Mouse (Mus musculus): ENCODE measurements around the gene Dst.
"Not testable (repeated sequence)": the region's sequence is repeated elsewhere in the genome, so short reads cannot be mapped to it uniquely, and the experiment has no call there.

The Dst gene

DNA sequence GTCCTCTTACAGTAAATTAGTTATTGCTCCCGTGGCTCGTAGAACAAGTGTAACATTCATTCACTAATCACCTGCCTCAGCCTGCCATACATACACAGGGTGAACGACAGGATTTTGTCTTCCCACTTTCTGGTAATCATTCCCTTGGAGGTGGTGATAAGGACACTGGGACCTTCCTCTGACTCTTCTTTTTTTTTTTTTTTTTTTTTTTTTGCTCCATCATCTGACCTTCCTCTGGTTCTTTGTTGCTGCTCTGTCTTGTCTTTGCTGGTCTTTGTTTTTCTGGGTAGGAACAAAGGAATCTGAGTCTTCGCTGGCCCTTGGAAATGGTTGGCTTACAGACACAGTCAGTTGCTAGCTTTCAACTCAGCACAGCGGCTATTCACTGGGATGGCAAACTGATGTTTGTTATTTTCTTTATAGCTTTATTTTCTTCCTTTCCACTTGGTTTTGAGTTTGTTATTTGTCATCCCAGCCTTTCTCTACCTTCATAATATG is 157.6 kb downstream of the Dst start:
- DNase-seq (ENCODE audit: low read depth) = no peak

DNA sequence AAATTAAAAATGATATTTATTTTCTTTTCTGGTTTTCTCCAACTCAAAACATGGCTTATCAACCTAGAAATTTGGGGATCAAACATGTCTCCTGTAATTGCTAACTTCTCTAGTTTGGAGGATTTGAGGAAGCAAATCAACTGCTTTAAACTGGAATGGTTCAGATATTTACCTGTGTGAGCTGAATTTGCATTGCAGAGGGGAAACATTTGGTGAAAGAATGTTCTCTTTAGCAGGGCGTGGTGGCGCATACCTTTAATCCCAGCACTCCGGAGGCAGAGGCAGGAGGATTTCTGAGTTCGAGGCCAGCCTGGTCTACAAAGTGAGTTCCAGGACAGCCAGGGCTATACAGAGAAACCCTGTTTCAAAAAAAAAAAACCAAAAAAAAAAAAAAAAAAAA is 158.4 kb downstream of the Dst start:
- DNase-seq (ENCODE audit: low read depth) = not testable (repeated sequence)

DNA sequence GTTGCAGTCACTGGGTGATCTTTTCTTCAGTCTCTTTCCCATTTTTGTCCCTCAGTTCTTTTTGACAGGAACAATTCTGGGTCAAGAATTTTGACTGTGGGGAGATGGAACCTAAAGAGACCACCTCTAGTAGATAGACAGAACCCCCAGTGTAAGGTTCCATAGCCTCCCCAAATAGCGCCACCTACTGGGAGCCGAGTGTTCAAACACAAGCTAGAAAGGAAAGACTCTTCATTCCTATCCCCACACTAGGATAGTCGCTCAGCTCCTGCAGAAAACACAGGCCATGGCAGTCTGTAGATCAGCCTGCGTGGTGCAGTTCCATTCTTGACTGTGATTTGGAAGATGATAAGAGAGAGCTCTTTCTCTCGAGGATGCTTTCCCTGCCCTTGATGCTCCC is 160.3 kb downstream of the Dst start:
- DNase-seq (ENCODE audit: low read depth) = no peak

DNA sequence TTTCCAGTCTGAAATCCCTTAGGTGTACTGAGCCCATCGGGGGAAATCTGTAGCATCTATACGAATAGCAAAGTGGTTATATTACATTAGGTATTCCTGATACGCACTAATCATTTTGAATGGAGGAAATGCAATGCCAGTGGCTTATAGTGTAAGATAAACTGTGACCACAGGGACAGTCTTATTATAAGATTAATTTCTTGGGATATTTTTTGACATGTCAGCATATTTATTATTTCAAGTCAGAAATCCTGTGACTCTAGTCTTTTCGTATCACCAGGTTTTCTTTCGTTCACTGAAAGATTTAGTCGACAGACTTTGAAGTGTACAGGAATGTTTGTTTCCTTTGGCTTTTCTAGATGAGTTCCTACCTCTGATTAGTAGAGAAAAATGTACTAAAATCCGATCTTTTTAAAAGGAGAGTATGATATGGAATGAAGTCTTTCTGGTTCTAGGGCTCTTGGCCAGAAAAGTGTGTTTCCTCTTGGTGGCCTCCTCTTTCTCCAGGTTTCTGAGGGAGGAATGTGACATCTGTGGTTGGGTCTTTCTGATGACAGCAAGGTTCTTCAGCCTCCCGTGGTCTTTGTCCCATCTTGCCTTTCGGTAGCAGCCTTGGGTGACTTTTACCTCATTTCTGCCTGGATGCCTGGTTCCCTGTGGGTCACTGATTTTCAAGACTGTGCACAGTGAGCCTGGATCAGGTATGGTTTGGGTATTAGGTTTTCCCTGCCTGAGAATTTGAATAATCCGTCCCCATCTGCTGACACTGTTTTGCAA is 161.7 kb downstream of the Dst start:
- no peak for DNase-seq (ENCODE audit: low read depth)

DNA sequence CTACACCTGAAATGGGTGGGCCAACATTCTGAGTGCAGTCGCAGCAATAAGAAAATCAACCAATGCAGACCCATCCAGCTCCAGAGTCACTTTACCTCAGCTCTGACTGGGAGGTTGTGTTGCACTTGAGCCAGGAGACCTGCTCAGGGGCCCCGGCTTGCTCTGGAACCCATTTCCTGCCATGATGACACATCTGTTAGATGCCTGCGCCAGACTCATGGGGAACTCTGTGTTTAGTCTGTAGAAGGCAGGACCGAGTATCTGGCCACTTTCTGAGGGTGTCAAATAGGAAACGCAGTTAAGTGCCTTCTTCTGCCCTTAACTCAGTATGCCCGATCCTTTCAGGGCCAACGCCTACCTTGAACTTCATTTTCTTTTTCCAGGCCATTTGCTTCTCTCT is 162.4 kb downstream of the Dst start:
- no peak for DNase-seq (ENCODE audit: low read depth)

DNA sequence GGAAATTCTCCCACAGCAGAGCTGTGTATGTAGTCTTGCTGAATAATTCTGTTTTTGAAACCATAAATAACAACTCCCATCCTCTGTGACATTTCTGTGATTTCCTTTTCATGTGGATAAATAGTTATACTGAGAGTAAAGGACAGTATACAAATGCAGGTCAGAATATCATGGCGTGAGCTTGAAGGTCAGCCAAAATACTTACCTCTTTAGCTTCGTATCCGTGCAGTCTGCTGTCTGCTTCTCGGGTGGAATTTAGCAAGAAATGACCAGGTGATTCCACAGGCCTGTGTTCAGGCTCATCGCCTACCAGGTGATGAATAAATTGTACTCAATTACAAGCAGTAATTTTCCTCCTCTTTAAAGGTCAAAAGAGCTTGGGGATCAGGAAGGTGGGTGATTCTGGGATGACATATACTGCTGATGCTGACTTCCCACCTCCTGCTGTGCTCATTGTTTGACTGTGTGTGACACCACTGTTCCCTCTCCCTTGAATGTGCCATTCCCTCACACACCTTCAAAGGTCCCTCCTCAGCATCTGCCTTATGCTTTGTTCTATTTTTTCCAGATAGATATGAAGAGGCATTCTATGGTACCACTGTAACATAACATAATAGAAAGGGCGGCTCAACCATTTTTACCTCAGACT is 163.1 kb downstream of the Dst start:
- no peak for DNase-seq (ENCODE audit: low read depth)

DNA sequence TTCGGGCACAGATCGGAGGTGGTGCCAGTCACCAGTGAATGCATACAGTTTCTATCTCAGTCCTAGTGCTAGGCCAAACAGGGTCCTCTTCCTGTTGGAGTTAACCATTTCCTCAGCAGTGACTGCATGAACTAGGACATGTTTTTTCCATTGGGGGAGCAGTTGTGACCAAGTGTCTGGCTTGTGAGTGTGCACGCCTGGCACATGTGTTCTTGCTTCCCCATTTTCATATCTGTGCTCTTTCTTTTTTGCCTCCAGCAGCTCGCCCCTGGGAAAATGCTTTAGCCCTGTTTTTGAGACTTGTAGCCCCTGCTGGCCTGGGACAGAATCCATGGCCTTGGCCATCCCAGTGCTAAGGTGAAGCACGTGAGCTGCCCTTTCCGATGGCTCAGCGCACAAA is 164.2 kb downstream of the Dst start:
- DNase-seq (ENCODE audit: low read depth) = no peak

DNA sequence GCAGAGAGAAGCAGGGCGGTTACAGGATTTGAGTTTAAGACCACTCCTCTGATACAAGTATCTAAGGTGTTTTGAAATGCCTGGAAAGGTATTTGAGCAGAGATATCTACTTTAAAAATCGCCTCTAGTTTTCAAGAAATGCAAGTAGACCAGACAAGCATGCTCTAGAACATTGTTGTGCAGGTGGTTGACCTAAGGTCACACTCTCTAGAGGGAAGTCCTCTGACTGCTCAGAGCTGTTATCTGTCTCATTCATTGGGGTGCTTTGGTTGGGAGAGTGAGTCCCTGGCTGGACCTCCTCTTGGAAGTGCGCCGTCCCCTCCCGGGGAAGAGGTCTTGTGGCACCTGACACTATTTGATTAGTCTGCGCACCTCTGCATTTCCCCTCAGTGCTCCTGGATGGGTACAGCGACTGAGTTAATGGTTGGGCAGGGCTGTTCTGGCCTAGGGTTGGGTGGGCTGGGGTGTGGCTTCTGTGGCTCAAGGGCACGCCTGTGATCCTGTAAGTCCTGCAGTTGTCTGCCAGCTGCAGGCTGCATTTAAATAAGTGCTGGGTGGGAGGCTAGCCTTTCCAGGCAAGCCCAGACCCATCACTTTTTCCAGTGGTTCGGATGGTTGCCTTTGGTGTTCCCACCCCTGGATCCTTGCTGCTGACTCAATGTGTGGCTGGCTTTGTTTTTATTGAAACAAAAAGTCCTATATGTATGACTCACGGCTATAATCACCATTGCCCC is 165.6 kb downstream of the Dst start:
- DNase-seq (ENCODE audit: low read depth) = no peak

DNA sequence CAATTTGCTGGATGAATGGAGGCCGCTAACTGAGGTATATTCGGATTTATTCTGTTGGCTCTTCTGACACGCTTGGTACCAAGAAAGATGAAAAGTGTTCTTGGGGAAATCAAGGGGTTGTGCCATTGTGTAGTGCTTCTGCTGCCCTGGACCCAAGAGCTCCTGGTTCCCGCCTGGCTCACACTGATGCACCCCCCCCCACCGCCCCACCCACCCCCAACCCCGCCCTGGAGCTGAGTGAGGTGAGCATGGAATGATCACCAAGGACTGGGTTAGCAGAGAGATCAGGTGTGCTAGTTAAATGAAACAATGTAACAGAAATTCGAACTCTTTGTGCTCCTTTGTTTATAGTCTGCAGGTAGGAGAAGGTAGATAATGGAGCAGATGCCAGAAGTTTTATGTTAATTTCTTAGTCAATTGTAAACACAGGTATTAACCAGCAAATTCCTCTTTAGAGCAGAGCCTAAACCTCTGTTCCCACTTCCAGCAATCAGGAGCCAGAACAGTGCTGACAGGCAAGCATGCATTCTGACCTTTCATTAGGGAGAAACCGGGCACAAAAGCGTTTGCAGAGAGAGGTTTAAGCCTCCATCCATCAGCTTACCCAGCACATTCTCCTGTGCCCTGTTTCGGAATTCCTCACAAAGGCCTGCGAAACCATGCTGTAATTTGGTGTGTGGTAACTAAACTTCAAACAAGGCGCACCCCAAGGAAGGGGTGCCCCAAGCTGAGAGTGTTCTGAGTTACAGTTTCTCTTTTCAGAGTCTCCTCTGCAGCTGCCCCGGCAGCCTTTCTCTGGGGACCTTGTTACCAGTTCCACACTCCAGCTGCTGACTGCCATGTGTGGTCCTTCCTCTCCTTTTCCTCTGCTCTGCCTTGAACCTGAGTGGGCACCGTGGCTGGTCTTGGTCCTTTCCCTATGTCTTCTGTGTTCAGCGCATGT is 166.5 kb downstream of the Dst start:
- DNase-seq (ENCODE audit: low read depth) = no peak

DNA sequence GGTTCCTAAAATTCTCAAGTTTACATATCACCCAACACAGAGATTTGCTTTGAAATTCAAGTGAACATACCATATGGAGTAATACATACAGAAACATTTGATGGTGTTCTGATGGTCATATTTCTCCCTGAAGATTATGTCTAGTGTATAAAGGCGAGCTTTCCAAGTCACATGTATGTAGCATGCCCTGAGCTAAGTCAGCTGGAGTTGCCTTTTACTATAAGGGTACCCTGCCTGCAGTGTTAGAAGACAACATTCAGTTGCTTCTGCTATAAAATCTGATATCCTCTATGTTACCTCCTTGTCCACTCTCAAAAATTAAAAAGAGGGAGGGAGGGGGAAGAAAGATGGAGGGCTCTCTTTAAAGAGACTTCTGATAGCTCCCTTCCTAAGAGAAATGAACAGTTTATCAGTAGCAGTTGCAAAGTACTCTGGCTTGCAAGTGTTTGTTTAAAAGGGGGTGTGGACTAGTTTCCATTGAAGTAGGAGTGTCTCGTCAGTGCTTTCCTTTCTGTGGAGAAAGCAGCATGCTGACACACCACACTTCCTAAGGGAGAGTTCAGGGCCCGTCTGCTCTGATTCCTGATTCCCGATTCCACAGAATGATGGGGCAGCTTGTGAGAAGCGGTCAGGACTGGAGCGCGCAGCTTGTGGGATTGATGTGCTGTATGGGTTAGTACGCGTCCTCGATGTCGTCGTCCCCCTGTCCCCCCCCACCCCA is 168.8 kb downstream of the Dst start:
- no peak for DNase-seq (ENCODE audit: low read depth)

DNA sequence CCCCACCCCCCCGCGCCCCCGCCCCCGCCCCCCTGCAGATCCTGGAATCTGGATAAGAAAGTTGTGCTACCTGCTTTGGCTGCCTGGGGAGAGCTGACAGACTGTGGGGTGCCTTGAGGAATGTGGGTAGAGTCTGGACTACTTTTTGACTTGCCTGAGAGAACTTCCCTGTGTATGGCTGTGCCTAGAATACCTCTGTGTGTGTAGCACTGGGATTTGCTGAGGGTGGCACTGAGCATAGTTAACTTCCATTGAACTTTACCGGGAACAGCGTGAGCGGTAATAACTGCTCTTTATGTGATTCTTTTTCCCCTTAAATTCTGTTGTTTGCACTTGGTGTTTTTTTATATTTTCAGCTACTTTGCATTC is 169.4 kb downstream of the Dst start:
- no peak for DNase-seq (ENCODE audit: low read depth)

DNA sequence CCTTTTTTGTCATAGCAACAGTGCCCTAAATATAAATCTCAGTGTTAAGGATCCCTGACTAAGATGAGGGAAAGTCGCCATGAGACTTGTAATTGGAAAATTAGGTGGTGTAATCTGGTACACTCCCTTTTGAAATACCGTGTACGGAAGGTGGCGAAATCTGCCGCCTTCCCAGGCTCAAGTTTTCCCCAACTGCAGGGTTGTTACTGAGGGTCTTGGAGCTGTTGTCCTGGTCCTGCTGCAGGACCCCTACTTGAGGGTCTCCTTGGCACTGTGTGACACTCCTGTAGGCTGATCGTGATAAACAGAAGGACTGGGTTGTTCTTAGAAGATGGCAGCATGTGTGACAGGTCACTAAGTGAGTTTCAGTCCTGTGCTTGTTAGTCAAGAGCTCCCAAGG is 169.9 kb downstream of the Dst start:
- no peak for DNase-seq (ENCODE audit: low read depth)

DNA sequence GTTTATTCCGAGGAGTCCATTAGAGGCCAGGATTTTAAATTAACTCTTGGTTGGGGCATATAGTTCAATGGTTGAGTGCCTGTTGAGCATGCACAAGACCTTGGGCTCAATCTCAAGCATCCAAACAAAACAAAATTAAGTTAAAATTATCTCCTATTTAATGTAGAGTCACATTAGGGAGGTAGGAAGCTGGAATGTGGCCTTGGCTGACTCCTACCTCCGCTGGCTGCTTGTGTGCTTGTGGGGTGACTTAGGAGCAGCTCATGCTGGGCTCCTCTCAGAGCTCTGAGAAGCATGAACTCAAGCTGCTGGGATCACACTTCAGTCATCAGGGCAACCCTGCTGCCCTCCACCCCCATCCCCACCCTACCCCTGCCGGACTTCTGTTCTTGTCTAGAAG is 181.0 kb downstream of the Dst start:
- DNase-seq (ENCODE audit: low read depth) = no peak

DNA sequence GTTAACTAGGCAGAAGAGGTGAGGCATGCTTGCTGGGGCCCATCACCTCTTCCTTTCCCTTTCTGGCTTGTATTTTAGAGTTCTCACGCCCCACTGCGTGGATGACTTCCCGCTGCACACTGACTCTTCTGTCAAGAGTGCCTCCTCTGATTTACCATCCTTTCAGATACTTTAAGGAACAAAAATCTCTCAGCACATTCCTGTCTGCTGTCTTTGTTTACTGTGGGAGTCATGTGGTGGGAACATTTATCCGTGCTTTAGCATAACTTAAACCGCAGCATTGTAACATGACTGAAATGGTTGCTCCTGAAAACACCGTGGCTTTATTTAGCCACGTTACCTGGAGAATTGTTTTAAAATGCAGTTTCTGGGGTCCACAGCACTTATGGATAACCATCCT is 182.7 kb downstream of the Dst start:
- DNase-seq (ENCODE audit: low read depth) = no peak

DNA sequence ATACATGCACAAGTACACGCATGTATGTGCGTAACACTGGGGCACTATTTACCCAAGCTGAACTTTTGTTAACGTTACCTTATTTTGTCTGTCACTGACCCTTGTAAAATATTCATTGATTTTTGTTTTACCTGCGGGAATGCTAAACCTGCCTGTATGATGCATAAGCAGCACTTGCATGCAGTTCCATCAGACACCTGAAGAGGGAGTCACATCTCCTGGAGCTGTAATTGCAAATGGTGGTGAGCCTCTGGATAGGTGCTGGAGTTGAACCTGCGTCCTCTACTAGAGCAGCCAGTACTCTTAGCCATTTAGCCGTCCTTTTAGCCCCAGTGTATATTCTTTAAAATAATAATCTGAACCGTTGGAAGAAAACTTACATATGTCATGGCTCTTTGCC is 185.6 kb downstream of the Dst start:
- DNase-seq (ENCODE audit: low read depth) = no peak

DNA sequence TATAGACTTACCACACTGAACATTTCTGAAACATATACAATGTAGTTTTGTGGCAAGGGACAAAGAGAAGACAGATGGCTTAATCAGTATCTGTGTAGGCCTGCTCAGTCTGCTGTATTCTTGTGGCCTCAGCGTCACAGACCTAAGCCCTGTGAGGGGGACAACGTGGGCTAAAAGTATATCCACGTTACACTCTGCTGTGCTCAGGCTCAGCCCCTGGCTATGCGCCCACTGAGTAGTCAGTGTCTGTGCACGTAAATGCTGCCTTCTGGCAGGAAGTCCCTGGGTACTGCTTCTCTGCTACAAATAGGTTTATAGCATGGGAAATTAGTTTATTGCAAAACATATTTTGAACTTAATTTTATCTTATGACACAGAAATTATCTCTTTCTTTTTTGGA is 186.3 kb downstream of the Dst start:
- no peak for DNase-seq (ENCODE audit: low read depth)

DNA sequence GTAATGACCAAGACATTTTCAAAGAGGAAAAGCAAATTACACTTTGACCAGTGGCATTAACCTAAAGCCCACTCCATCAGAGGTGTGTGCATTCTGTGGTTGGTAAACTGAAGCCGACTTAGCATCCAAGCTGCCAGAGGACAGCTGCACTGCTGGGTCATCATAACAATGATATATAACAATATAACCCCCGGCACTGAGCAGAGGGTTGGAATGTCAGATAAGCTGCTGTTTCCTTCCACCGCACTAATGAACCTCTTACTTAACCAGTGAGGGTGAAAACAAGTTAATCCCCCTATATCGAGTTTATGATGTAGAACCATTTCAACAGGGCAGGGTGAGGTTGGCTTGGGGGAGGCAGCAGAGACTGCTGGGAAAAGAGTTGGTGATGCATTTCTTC is 187.1 kb downstream of the Dst start:
- no peak for DNase-seq (ENCODE audit: low read depth)

DNA sequence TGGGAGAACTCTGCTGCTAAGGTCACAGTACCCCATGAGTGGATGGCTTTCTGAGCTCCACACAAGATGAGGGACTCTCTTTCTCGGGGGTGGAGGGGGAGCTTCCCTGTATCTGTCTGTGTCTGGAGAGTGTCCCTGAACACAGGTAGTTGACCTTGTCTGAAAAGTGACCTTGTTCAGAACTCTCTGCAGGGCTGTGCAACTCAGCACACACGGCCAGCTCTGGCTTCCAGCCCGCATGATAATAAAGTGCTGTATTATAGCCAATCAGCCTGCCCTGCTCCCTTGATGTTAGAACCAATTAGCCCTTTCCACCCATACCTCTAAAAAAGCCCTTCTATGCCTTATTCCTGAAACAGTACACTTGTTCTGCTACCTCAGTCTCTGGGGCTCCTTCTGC is 188.9 kb downstream of the Dst start:
- DNase-seq (ENCODE audit: low read depth) = no peak

DNA sequence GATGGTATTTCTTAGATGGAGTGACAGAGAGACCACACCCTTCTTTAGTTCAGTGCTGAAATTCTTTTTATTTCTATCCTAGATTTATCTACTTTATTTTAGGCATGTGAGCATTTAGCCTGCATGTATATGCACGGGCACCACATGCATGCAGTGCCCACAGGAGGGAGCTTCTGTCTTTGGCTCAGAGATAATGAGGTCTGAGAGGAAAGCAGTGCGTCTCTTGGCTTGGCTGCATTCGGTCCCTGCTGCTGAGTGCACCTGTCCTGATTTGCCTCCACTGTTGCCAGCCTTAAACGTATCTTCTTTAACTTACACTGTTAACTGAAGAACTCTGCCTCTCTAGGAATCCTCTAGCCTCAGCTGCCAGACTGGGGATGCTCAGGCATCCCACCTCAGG is 189.6 kb downstream of the Dst start:
- no peak for DNase-seq (ENCODE audit: low read depth)

DNA sequence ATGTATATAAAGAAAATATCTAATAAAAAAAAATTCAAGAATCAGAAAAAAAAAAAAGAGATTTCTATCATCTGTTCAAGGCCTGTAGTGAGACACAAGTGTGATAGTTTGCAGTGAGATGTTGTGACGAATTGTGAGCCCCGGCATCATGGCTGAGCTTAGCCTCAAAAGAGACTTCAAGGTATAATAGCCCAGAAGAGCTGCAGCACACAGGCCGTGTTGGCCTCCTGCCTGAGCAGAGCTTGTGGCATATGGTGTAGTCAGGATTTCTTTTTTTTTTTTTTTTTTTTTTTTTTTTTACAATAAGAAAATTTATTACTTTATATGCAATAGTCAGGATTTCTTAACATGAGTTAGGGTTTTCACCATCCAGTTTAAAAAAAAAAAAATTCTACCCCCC is 191.4 kb downstream of the Dst start:
- DNase-seq (ENCODE audit: low read depth) = no peak

DNA sequence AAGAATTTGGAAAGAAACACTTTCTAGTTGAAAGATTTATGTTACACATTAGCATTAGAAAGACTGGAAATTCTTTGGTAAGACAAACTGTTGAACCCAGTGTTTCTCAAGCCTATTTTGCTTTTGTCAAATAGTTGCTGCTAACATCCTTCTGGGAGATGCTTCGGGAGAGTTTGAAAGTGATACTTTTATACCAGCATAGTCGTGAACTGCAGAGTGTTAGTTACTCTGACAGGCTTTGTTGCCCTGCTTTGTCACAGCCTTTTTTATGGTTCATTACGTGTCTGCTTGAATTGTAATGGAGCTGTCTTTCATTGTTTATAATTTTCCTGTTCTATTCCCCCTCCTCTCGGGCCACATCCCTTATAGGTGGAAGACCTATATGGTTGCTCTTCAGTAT is 192.4 kb downstream of the Dst start:
- no peak for DNase-seq (ENCODE audit: low read depth)

All from naive thymus-derived CD4-positive, alpha-beta T cell, adult 2 months (primary cell).